Mouse (Mus musculus) stomach, embryonic 15.5 days (tissue): ENCODE data around the gene Mpig6b. TPM values are rescaled to one million over a fixed set of nuclear protein-coding genes. Genes with fewer than 3 reads are reported as not detected.

Experiments
- ATAC-seq: fragments of 200-750 bp; cut with Nextera tagmentation; 2 replicates; pipeline ENCODE4 v1.8.0; 2017; ENCODE audit warnings: low read depth, moderate number of reproducible peaks, moderate TSS enrichment; ENCODE audit not compliant: insufficient read depth, low FRiP score
- H3K27ac ChIP-seq: fragments of 300-500 bp; sonication (generic); 2 replicates; pipeline ENCODE4 v1.5.1; 2015; ENCODE audit warnings: mild to moderate bottlenecking, inconsistent platforms
- H3K27me3 ChIP-seq: fragments of 300-500 bp; sonication (generic); replicated peaks from 2 replicates; pipeline ENCODE4 v1.6.1; 2015; ENCODE audit warnings: inconsistent platforms
- H3K36me3 ChIP-seq: fragments of 300-500 bp; sonication (generic); 2 replicates; pipeline ENCODE4 v1.6.1; 2015; ENCODE audit warnings: inconsistent platforms
- H3K4me1 ChIP-seq: fragments of 300-500 bp; sonication (generic); 2 replicates; pipeline ENCODE4 v1.6.1; 2015; ENCODE audit warnings: inconsistent platforms
- H3K4me2 ChIP-seq: fragments of 300-500 bp; sonication (generic); 2 replicates; pipeline ENCODE4 v1.6.1; 2015; ENCODE audit warnings: mild to moderate bottlenecking, inconsistent platforms
- H3K4me3 ChIP-seq: fragments of 300-500 bp; sonication (generic); replicated peaks from 2 replicates; pipeline ENCODE4 v1.5.1; 2015; ENCODE audit warnings: inconsistent platforms
- H3K9ac ChIP-seq: fragments of 300-500 bp; sonication (generic); 2 replicates; pipeline ENCODE4 v1.6.1; 2015; ENCODE audit warnings: inconsistent platforms
- H3K9me3 ChIP-seq: fragments of 300-500 bp; sonication (generic); 2 replicates; pipeline ENCODE4 v1.6.1; 2016; ENCODE audit warnings: inconsistent platforms
- WGBS: fragments of 180-500 bp; shearing (Covaris S2); methylation state at CpG from one replicate; pipeline ENCODE4 v1.1.7; 2015; 5-methylcytosine and 5-hydroxymethylcytosine counted together
- polyA plus RNA-seq: library from polyadenylated mRNA; unstranded; fragments of >200 nt; fragmentation: Nextera tagmentation; extraction: Ambion mirVana; gene quantifications from 2 replicates; pipeline ENCODE4 v1.2.1, GENCODE M21; 2015

Gene Mpig6b
- polyA plus RNA-seq, 1 experiment from 2014 or later, result 0.44 TPM

- Histone ChIP-seq H3K27me3 (no peaks in the 10 kb centered on the region), H3K9ac (no peak overlapping the region), H3K4me1 (peaks cover 32% of the 10 kb centered on the region), H3K9me3 (no peaks in the 10 kb centered on the region), H3K36me3 (peaks cover 27% of the 10 kb centered on the region), H3K27ac (no peak overlapping the region), H3K4me2 (no peak overlapping the region), H3K4me3 (no peak overlapping the region)
- WGBS, result 69% methylated on average over 3 of the region's 3 CpGs
- ATAC-seq, result no peak
Measured at GRCm38 (mm10) chr17:35018171-35018570, 47.8 kb downstream of the Mpig6b start.

GRCm38 (mm10) chr17:35017706-35018030 is 48.3 kb downstream of the Mpig6b start:
- no peak overlapping the region for H3K9ac ChIP-seq
- peaks cover 32% of the 10 kb centered on the region for H3K4me1 ChIP-seq
- 72% methylated on average over 14 of the region's 14 CpGs for WGBS
- no peaks in the 10 kb centered on the region for H3K9me3 ChIP-seq
- H3K36me3 ChIP-seq, result peaks cover 32% of the 10 kb centered on the region
- no peak overlapping the region for H3K4me3 ChIP-seq
- H3K27me3 ChIP-seq, result no peaks in the 10 kb centered on the region
- ATAC-seq, result no peak
- no peak overlapping the region for H3K4me2 ChIP-seq
- no peak overlapping the region for H3K27ac ChIP-seq

DNA sequence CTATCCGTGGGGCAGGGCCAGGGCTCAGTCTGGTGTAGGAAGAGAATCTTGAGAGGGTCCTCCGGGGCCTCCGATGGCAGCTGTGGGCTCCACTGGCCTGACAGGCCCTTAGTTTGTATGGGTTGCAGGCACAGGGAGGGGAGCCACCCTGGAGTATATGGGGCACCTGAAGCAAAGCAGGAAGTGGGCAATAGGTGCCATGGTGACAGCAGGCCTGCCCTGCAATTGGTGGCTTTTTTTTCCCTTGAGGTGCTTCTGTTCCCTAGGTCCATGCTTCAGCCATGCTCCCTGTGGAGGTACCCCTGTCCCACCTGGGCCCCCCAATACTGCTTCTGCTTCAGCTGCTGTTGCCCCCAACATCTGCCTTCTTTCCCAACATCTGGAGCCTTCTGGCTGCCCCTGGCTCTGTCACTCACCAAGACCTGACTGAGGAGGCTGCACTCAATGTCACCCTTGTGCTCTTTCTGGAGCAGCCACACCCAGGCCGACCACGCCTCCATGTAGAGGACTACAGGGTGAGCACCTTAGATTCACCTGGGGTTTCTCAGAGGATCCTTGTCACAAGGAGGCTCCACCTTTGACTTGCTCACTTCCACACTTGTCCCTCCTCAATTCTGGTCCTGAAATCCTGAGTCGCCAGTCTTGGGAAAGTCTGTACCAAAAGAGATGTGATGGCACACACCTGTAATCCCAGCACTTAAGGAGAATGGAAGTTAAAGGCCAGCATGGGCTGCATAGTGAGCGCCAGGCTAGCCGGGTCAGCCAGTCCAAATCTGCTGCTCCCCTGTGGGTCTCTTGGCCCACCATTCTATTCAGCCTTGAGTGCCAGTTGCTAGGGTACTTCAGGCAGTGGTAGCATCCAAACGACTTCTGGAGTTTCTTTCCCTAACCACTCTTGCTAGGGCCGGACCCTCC is 48.9 kb downstream of the Mpig6b start:
- ATAC-seq, result no peak
- Histone ChIP-seq H3K36me3 (peaks cover 38% of the 10 kb centered on the region), H3K27ac (peak overlapping the region; percentile 28; the same call in 1 of the 2 replicates), H3K27me3 (no peaks in the 10 kb centered on the region), H3K9me3 (no peaks in the 10 kb centered on the region), H3K4me3 (no peak overlapping the region), H3K9ac (no peak overlapping the region), H3K4me2 (no peak overlapping the region), H3K4me1 (peaks cover 32% of the 10 kb centered on the region)
- 74% methylated on average over 10 of the region's 10 CpGs for WGBS

DNA sequence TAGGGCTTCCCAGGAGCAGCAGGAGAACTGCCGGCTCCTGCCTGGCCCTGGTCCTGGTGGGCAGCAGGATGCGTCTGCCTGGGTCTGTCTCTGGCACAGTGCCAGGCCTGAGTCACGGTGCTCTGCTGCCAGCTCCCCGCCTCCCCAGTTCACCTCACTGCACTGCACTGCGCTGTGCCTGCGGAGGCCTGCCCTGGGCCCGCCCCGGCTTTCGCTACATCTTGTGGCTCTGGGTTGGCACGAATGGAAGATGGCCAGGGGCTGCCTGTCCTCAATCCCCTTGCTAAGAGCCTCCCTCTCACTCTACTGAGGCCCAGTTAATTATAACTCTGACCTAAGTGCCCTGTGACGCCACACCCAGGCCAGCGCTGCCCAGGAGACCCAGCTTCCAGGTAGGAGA is 49.6 kb downstream of the Mpig6b start, which contains the start of gene Vwa7:
TSS of gene Vwa7 (plus strand) at position 204 of the 400 bp plus-strand sequence.
- peaks cover 29% of the 10 kb centered on the region for H3K4me1 ChIP-seq
- no peak within 1 kb of the TSS for H3K4me3 ChIP-seq
- peaks cover 44% of the 10 kb centered on the region for H3K36me3 ChIP-seq
- H3K9me3 ChIP-seq, result no peaks in the 10 kb centered on the region
- no peaks in the 10 kb centered on the region for H3K27me3 ChIP-seq
- WGBS, result 56% methylated on average over 12 of the region's 12 CpGs
- ATAC-seq, result peak; percentile 33; the same call in 1 of the 2 replicates
- H3K9ac ChIP-seq, result no peak within 1 kb of the TSS
- H3K27ac ChIP-seq, result peak within 1 kb of the TSS; percentile 28; the same call in 1 of the 2 replicates
- H3K4me2 ChIP-seq, result no peak within 1 kb of the TSS

DNA sequence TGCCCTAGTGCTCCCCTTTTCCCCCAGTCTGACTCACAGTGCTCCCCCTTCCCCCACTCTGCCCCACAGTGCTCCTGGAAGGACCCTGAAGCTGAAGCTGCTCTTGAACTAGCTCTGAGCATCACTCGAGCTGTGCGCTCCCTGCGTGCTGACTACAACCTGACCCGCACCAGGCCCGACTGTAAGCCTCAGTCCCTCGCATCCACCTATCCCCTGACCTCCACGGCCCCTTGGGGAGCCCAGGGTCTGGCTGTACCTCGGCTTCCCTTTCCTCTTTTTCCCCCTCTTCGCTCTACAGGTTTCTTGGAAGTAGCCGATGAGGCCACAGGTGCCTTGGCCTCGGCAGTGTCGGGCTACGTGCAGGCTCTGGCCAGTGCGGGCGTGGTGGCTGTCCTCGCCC is 50.7 kb downstream of the Mpig6b start:
- Histone ChIP-seq H3K9me3 (no peaks in the 10 kb centered on the region), H3K4me1 (peaks cover 21% of the 10 kb centered on the region; the same call in 1 of the 2 replicates), H3K36me3 (peaks cover 55% of the 10 kb centered on the region), H3K27ac (no peak overlapping the region), H3K27me3 (no peaks in the 10 kb centered on the region), H3K4me3 (no peak overlapping the region), H3K4me2 (no peak overlapping the region), H3K9ac (no peak overlapping the region)
- no peak for ATAC-seq
- 92% methylated on average over 16 of the region's 16 CpGs for WGBS

- ATAC-seq, result no peak; the same call in 1 of the 2 replicates
- no peak overlapping the region for H3K4me3 ChIP-seq
- H3K27ac ChIP-seq, result no peak overlapping the region
- no peak overlapping the region for H3K9ac ChIP-seq
- H3K4me2 ChIP-seq, result no peak overlapping the region
- peaks cover 75% of the 10 kb centered on the region for H3K36me3 ChIP-seq
- H3K4me1 ChIP-seq, result peaks cover 20% of the 10 kb centered on the region; the same call in 1 of the 2 replicates
- H3K27me3 ChIP-seq, result no peaks in the 10 kb centered on the region
- H3K9me3 ChIP-seq, result no peaks in the 10 kb centered on the region
- 74% methylated on average over 6 of the region's 6 CpGs for WGBS
Measured at GRCm38 (mm10) chr17:35013221-35013620, 52.8 kb downstream of the Mpig6b start.

Other genes with a start within 250 kb of the Mpig6b start
- 25.7 and 26.5 TPM in 2 replicates for gene Stk19, start 229.2 kb downstream of the Mpig6b start, polyA plus RNA-seq
- gene Dxo, start 229.2 kb downstream of the Mpig6b start, polyA plus RNA-seq, result 52.9 and 53.1 TPM in 2 replicates
- 39.5 and 48.8 TPM in 2 replicates for gene Skiv2l, start 216.0 kb downstream of the Mpig6b start, polyA plus RNA-seq
- 87.8 and 103 TPM in 2 replicates for gene Nelfe, start 215.8 kb downstream of the Mpig6b start, polyA plus RNA-seq
- 20.8 and 30.4 TPM in 2 replicates for gene Cfb, start 203.7 kb downstream of the Mpig6b start, polyA plus RNA-seq
- gene Zbtb12, start 186.7 kb downstream of the Mpig6b start, polyA plus RNA-seq, result 2.7 and 3.0 TPM in 2 replicates
- not detected in 2 replicates for gene Gm20547, start 184.1 kb downstream of the Mpig6b start, polyA plus RNA-seq
- 4.4 and 6.2 TPM in 2 replicates for gene C2, start 167.9 kb downstream of the Mpig6b start, polyA plus RNA-seq
- 70.0 and 74.5 TPM in 2 replicates for gene Ehmt2, start 167.7 kb downstream of the Mpig6b start, polyA plus RNA-seq
- 15.2 and 17.9 TPM in 2 replicates for gene Slc44a4, start 151.7 kb downstream of the Mpig6b start, polyA plus RNA-seq
- gene Neu1, start 134.9 kb downstream of the Mpig6b start, polyA plus RNA-seq, result 36.9 and 44.5 TPM in 2 replicates
- 0.34 and 0.90 TPM in 2 replicates for gene Hspa1b, start 106.9 kb downstream of the Mpig6b start, polyA plus RNA-seq
- not detected in 2 replicates for gene Gm20481, start 96.3 kb downstream of the Mpig6b start, polyA plus RNA-seq
- 9.9 and 12.1 TPM in 2 replicates for gene Hspa1a, start 94.0 kb downstream of the Mpig6b start, polyA plus RNA-seq
- gene Hspa1l, start 93.5 kb downstream of the Mpig6b start, polyA plus RNA-seq, result 0.49 and 0.89 TPM in 2 replicates
- 175 and 182 TPM in 2 replicates for gene Lsm2, start 84.3 kb downstream of the Mpig6b start, polyA plus RNA-seq
- 119 and 124 TPM in 2 replicates for gene Vars, start 65.2 kb downstream of the Mpig6b start, polyA plus RNA-seq
- gene Vwa7, start 49.6 kb downstream of the Mpig6b start, polyA plus RNA-seq, result 0.31 TPM in 2 replicates
- 13.2 and 14.8 TPM in 2 replicates for gene Sapcd1, start 38.2 kb downstream of the Mpig6b start, polyA plus RNA-seq
- 3.8 and 4.8 TPM in 2 replicates for gene Msh5, start 19.4 kb downstream of the Mpig6b start, polyA plus RNA-seq
- 361 and 363 TPM in 2 replicates for gene Clic1, start 16.2 kb downstream of the Mpig6b start, polyA plus RNA-seq
- 210 and 216 TPM in 2 replicates for gene Ddah2, start 7.1 kb downstream of the Mpig6b start, polyA plus RNA-seq
- 6.2 and 17.2 TPM in 2 replicates for gene Ly6g6c, start 796 bp downstream of the Mpig6b start, polyA plus RNA-seq
- 9.4 and 16.8 TPM in 2 replicates for gene Ly6g6e, start 10.7 kb upstream of the Mpig6b start, polyA plus RNA-seq
- 3.6 and 4.4 TPM in 2 replicates for gene Ly6g6d, start 11.9 kb upstream of the Mpig6b start, polyA plus RNA-seq
- 0.15 and 0.41 TPM in 2 replicates for gene Ly6g6f, start 19.4 kb upstream of the Mpig6b start, polyA plus RNA-seq
- 92.0 and 97.8 TPM in 2 replicates for gene Abhd16a, start 23.1 kb upstream of the Mpig6b start, polyA plus RNA-seq
- gene Ly6g5c, start 42.1 kb upstream of the Mpig6b start, polyA plus RNA-seq, result not detected in 2 replicates
- gene Ly6g5b, start 49.2 kb upstream of the Mpig6b start, polyA plus RNA-seq, result 0.69 and 0.85 TPM in 2 replicates
- gene Gpank1, start 55.3 kb upstream of the Mpig6b start, polyA plus RNA-seq, result 17.4 and 19.1 TPM in 2 replicates
- gene Csnk2b, start 55.9 kb upstream of the Mpig6b start, polyA plus RNA-seq, result 251 and 262 TPM in 2 replicates
- 11.9 and 12.2 TPM in 2 replicates for gene D17H6S53E, start 60.2 kb upstream of the Mpig6b start, polyA plus RNA-seq
- gene Apom, start 65.9 kb upstream of the Mpig6b start, polyA plus RNA-seq, result 21.2 and 47.5 TPM in 2 replicates
- 42.2 and 48.0 TPM in 2 replicates for gene Bag6, start 69.0 kb upstream of the Mpig6b start, polyA plus RNA-seq
- 148 and 172 TPM in 2 replicates for gene Prrc2a, start 98.7 kb upstream of the Mpig6b start, polyA plus RNA-seq
- 18.7 and 21.9 TPM in 2 replicates for gene Aif1, start 109.9 kb upstream of the Mpig6b start, polyA plus RNA-seq
- gene Lst1, start 122.3 kb upstream of the Mpig6b start, polyA plus RNA-seq, result 23.7 and 25.1 TPM in 2 replicates
- 3.7 and 5.5 TPM in 2 replicates for gene Ltb, start 128.3 kb upstream of the Mpig6b start, polyA plus RNA-seq
- gene Tnf, start 135.8 kb upstream of the Mpig6b start, polyA plus RNA-seq, result 0.18 and 0.28 TPM in 2 replicates
- 0.77 and 0.83 TPM in 2 replicates for gene Lta, start 139.2 kb upstream of the Mpig6b start, polyA plus RNA-seq
- 0.86 TPM in 1 of 2 replicates, not detected in the other for gene Gm16181, start 154.7 kb upstream of the Mpig6b start, polyA plus RNA-seq
- 5.1 and 5.9 TPM in 2 replicates for gene Atp6v1g2, start 167.5 kb upstream of the Mpig6b start, polyA plus RNA-seq
- 12.5 and 14.1 TPM in 2 replicates for gene Nfkbil1, start 169.6 kb upstream of the Mpig6b start, polyA plus RNA-seq
- gene Ddx39b, start 175.6 kb upstream of the Mpig6b start, polyA plus RNA-seq, result 361 and 392 TPM in 2 replicates
- 135 and 148 TPM in 2 replicates for gene H2-D1, start 196.5 kb upstream of the Mpig6b start, polyA plus RNA-seq